Mouse (Mus musculus): ENCODE measurements around the gene Prdm15. TPM values are rescaled to one million over a fixed set of nuclear protein-coding genes. Genes with fewer than 3 reads are reported as not detected.

Gene Prdm15
- polyA plus RNA-seq, 1 experiment: 5.4 TPM

GRCm38 (mm10) chr16:97869193-97870102, 17.8 kb upstream of the Prdm15 start:
- H3K4me2 ChIP-seq (ENCODE audit: low read depth): no peak overlapping the region
- no peak overlapping the region for H3ac ChIP-seq (ENCODE audit: control insufficient read depth, insufficient read length)
- TF ChIP-seq TCF12 (IDR thresholded peaks at IDR 0.05; ENCODE audit: insufficient read depth, poor library complexity, severe bottlenecking): no peak
- no peak for TF ChIP-seq MAX (IDR thresholded peaks at IDR 0.05; ENCODE audit: low read depth)
- no peak for TF ChIP-seq REST (IDR thresholded peaks at IDR 0.05; ENCODE audit: insufficient read depth, insufficient read length)
- no peak for TF ChIP-seq POLR2A (IDR thresholded peaks at IDR 0.05; ENCODE audit: insufficient read length, low read depth)
- no peak for TF ChIP-seq MYOD1 (IDR thresholded peaks at IDR 0.05; ENCODE audit: control insufficient read depth in 1 of 3, insufficient read length in 2 of 3, low read depth in 2 of 3)
- TF ChIP-seq POLR2AphosphoS2 (IDR thresholded peaks at IDR 0.05; ENCODE audit: insufficient read length, low read depth): no peak
- TF ChIP-seq CEBPB (IDR thresholded peaks at IDR 0.05; ENCODE audit: insufficient read depth, poor library complexity, severe bottlenecking): no peak
- H3K79me2 ChIP-seq (ENCODE audit: control insufficient read depth, insufficient read depth): no peaks in the 10 kb centered on the region
- no peaks in the 10 kb centered on the region for H3K36me3 ChIP-seq (ENCODE audit: control insufficient read depth, insufficient read depth)
- no peak overlapping the region for H3K4me3 ChIP-seq
- H3K27me3 ChIP-seq (ENCODE audit: control insufficient read depth, insufficient read depth, insufficient read length): no peaks in the 10 kb centered on the region

- H3K4me3 ChIP-seq: no peak overlapping the region
- H3K4me2 ChIP-seq (ENCODE audit: low read depth): no peak overlapping the region
- H3K36me3 ChIP-seq (ENCODE audit: control insufficient read depth, insufficient read depth): no peaks in the 10 kb centered on the region
- no peak overlapping the region for H3ac ChIP-seq (ENCODE audit: control insufficient read depth, insufficient read length)
- TF ChIP-seq CEBPB (IDR thresholded peaks at IDR 0.05; ENCODE audit: insufficient read depth, poor library complexity, severe bottlenecking) (no peak), USF1 (IDR thresholded peaks at IDR 0.05; ENCODE audit: low read depth) (no peak), E2F4 (IDR thresholded peaks at IDR 0.05; ENCODE audit: insufficient read depth) (no peak), TCF12 (IDR thresholded peaks at IDR 0.05; ENCODE audit: insufficient read depth, poor library complexity, severe bottlenecking) (no peak), REST (IDR thresholded peaks at IDR 0.05; ENCODE audit: insufficient read depth, insufficient read length) (no peak), POLR2A (IDR thresholded peaks at IDR 0.05; ENCODE audit: insufficient read length, low read depth) (no peak)
- H3K27me3 ChIP-seq (ENCODE audit: control insufficient read depth, insufficient read depth, insufficient read length): no peaks in the 10 kb centered on the region
- no peaks in the 10 kb centered on the region for H3K79me2 ChIP-seq (ENCODE audit: control insufficient read depth, insufficient read depth)
These were observed 12.3 kb upstream of the Prdm15 start for GRCm38 (mm10) chr16:97863932-97864467.

- no peak for TF ChIP-seq MYOG (IDR thresholded peaks at IDR 0.05; ENCODE audit: control insufficient read depth in 1 of 3, insufficient read depth in 1 of 3, insufficient read length in 2 of 3, low read depth in 2 of 3)
- TF ChIP-seq SRF (IDR thresholded peaks at IDR 0.05; ENCODE audit: control insufficient read depth, insufficient read length, low read depth): no peak
- no peak for TF ChIP-seq POLR2AphosphoS2 (IDR thresholded peaks at IDR 0.05; ENCODE audit: insufficient read length, low read depth)
- no peak for TF ChIP-seq TCF12 (IDR thresholded peaks at IDR 0.05; ENCODE audit: insufficient read depth, poor library complexity, severe bottlenecking)
- TF ChIP-seq USF1 (IDR thresholded peaks at IDR 0.05; ENCODE audit: low read depth): no peak
- TF ChIP-seq CEBPB (IDR thresholded peaks at IDR 0.05; ENCODE audit: insufficient read depth, poor library complexity, severe bottlenecking): no peak
- TF ChIP-seq POLR2A (IDR thresholded peaks at IDR 0.05; ENCODE audit: insufficient read length, low read depth): no peak
- TF ChIP-seq REST (IDR thresholded peaks at IDR 0.05; ENCODE audit: insufficient read depth, insufficient read length): no peak
- TF ChIP-seq E2F4 (IDR thresholded peaks at IDR 0.05; ENCODE audit: insufficient read depth): no peak
- no peak overlapping the region for H3K4me2 ChIP-seq (ENCODE audit: low read depth)
- H3K27me3 ChIP-seq (ENCODE audit: control insufficient read depth, insufficient read depth, insufficient read length): no peaks in the 10 kb centered on the region
- no peak overlapping the region for H3ac ChIP-seq (ENCODE audit: control insufficient read depth, insufficient read length)
- H3K36me3 ChIP-seq (ENCODE audit: control insufficient read depth, insufficient read depth): no peaks in the 10 kb centered on the region
- H3K79me2 ChIP-seq (ENCODE audit: control insufficient read depth, insufficient read depth): no peaks in the 10 kb centered on the region
- H3K4me3 ChIP-seq: no peak overlapping the region
These were observed 4.4 kb upstream of the Prdm15 start for GRCm38 (mm10) chr16:97856050-97856449.

DNA sequence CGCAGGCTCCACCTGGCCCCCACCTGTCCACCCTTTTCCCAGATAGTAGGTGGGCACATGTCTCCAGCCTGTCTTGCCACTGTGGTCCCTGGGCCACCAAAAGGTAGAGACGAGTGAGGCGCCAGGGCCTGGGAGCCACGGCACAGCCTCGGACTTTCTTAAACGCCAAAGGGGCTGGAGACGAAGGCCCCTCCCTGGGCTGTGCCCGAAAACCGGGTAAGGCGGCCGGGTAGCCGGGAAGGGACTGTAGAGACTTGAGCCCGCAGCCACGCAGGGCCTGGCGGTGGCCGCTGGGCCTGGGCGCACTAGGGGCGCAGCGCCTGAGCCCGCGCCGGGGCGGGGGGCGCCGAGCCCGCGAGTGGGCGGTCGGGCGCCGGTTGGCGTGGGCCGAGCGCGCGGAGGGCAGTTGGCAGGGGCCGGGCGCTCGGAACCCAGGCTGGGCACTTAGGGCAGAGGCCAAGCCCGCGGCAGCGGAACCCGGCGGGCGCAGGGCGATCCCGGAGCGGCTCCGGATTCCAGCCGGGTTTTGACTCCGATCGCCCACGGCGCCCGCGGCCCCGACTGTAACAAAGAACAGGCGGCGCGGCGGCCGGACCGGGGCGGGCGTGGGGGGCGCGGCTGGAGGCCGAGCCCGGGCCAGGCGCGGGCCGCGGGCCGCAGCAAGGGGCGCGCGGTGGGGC, 449 bp downstream of the Prdm15 start:
- H3K4me2 ChIP-seq (ENCODE audit: low read depth): peak overlapping the region; percentile 91
- H3K36me3 ChIP-seq (ENCODE audit: control insufficient read depth, insufficient read depth): peaks cover 3% of the 10 kb centered on the region
- no peak for TF ChIP-seq REST (IDR thresholded peaks at IDR 0.05; ENCODE audit: insufficient read depth, insufficient read length)
- peak; percentile 59 for TF ChIP-seq POLR2A (IDR thresholded peaks at IDR 0.05; ENCODE audit: insufficient read length, low read depth)
- TF ChIP-seq POLR2AphosphoS2 (IDR thresholded peaks at IDR 0.05; ENCODE audit: insufficient read length, low read depth): peak; percentile 43
- peak in 1 of 3 experiments; percentile 15 for TF ChIP-seq MYOD1 (IDR thresholded peaks at IDR 0.05; ENCODE audit: control insufficient read depth in 1 of 3, insufficient read length in 2 of 3, low read depth in 2 of 3)
- TF ChIP-seq MYOG (IDR thresholded peaks at IDR 0.05; ENCODE audit: control insufficient read depth in 1 of 3, insufficient read depth in 1 of 3, insufficient read length in 2 of 3, low read depth in 2 of 3): peak in 1 of 3 experiments; percentile 20
- peaks cover 39% of the 10 kb centered on the region for H3K79me2 ChIP-seq (ENCODE audit: control insufficient read depth, insufficient read depth)
- peak overlapping the region; percentile 76 for H3K4me3 ChIP-seq
- H3ac ChIP-seq (ENCODE audit: control insufficient read depth, insufficient read length): peak overlapping the region; percentile 63
- no peaks in the 10 kb centered on the region for H3K27me3 ChIP-seq (ENCODE audit: control insufficient read depth, insufficient read depth, insufficient read length)

DNA sequence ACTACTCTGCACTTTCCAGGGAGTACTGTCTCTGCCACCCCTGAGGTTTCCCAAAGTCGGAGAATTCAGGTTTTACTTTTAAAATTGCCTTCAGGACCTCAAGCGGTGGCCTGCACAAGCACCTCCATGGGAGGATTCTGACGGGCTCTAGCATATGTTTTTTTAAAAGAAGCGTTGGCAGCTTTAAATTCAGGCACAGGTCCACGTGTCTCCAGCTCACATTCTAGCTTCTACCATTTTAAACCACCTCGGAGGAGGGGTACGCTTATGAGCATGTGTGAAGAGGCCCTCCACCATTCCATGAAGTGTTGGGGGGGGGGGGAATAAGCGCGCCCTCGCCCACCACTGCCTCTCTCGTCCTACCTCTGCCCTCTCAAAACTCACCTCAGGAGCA, 986 bp downstream of the Prdm15 start:
- Histone ChIP-seq H3K4me3 (peak overlapping the region; percentile 76), H3K36me3 (ENCODE audit: control insufficient read depth, insufficient read depth) (peaks cover 3% of the 10 kb centered on the region), H3K79me2 (ENCODE audit: control insufficient read depth, insufficient read depth) (peaks cover 40% of the 10 kb centered on the region), H3K27me3 (ENCODE audit: control insufficient read depth, insufficient read depth, insufficient read length) (no peaks in the 10 kb centered on the region), H3K4me2 (ENCODE audit: low read depth) (peak overlapping the region; percentile 91), H3ac (ENCODE audit: control insufficient read depth, insufficient read length) (peak overlapping the region; percentile 63)
- TF ChIP-seq E2F4 (IDR thresholded peaks at IDR 0.05; ENCODE audit: insufficient read depth) (no peak), REST (IDR thresholded peaks at IDR 0.05; ENCODE audit: insufficient read depth, insufficient read length) (no peak), POLR2A (IDR thresholded peaks at IDR 0.05; ENCODE audit: insufficient read length, low read depth) (no peak), MYOG (IDR thresholded peaks at IDR 0.05; ENCODE audit: control insufficient read depth in 1 of 3, insufficient read depth in 1 of 3, insufficient read length in 2 of 3, low read depth in 2 of 3) (no peak), CEBPB (IDR thresholded peaks at IDR 0.05; ENCODE audit: insufficient read depth, poor library complexity, severe bottlenecking) (no peak), TCF12 (IDR thresholded peaks at IDR 0.05; ENCODE audit: insufficient read depth, poor library complexity, severe bottlenecking) (no peak), USF1 (IDR thresholded peaks at IDR 0.05; ENCODE audit: low read depth) (no peak)
